In the genomic region with DNA sequence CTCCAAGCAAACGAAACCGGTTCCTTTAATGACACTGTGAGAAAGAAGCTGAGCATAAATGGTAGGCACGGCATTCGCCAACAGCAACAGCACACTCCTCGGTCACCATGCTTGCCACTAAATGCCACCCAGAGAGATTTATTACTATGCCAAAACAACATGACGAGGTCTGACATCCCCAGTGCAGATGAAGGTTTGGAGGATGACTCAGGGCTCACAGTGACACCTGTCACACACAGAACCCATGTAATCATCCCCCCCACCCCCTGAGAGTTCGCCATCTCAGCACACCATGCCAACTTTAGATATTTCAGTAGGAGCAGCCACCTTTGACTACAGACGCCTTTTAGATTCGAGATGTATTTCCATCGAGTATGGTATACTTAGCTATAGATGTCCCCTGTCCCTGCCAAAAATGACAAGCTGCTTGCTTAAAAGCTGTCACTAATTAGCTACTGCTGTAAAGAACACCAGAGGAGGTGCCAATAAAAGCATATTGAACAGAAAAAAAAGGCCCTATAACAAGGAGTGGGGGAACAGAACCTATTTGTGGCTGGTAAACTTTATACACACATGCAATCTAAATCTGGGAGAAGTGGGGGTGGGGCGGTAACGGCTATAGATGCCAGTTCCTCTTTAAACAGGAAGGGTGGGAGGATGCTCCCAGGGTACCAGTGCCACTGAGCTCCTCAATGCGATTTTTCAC, we compare ENCODE assay signal across 10 mouse cellular contexts. TPM values are rescaled to one million over a fixed set of nuclear protein-coding genes. Genes with fewer than 3 reads are reported as not detected.
A peak's percentile ranks its signal among the peaks of the same experiment; 100 is the strongest.
DNase-seq lines count a peak whose midpoint lies in the region; ATAC-seq lines count a peak whose summit lies in the region.
"Had no signal": no experiment of that assay in that cellular context is flagged by ENCODE, and none has a peak within 500 bp of the region (broad histone marks: within the 10 kb centered on the region; RNA-seq: fewer than 3 reads in every experiment).

No protein-coding gene starts in this region.

- H3K4me3 ChIP-seq in forebrain, embryonic 14.5 days (ENCODE audit: low read depth, low read length) = no peak overlapping the region
- no peak overlapping the region for H3K4me3 ChIP-seq in forebrain, embryonic 11.5 days (ENCODE audit: low read depth, low read length)

- no peak overlapping the region for H3K27ac ChIP-seq in forebrain, embryonic 14.5 days (ENCODE audit: low read depth, low read length)
- H3K27ac ChIP-seq in forebrain, embryonic 11.5 days (ENCODE audit: low read depth, low read length) = no peak overlapping the region
- H3K27ac ChIP-seq: hindbrain, postnatal 0 days had no signal

- H3K36me3 ChIP-seq in forebrain, embryonic 14.5 days (ENCODE audit: control insufficient read depth, insufficient read depth, low read length) = no peaks in the 10 kb centered on the region
- H3K36me3 ChIP-seq in forebrain, embryonic 11.5 days (ENCODE audit: control insufficient read depth, insufficient read depth, low read length) = no peaks in the 10 kb centered on the region

- peak; percentile 79 for ATAC-seq in forebrain, embryonic 14.5 days
- ATAC-seq in forebrain, embryonic 11.5 days (replicated peaks; ENCODE audit: low FRiP score) = no peak
- peak; percentile 40 for ATAC-seq in megakaryocyte progenitor cell, adult 5-6 weeks (replicated peaks; ENCODE audit: poor library complexity)
- ATAC-seq in cerebellum, adult (ENCODE audit: insufficient number of reproducible peaks, low FRiP score, low TSS enrichment) = no peak
- ATAC-seq: hindbrain, postnatal 0 days had no signal

- no peak overlapping the region for H3K4me2 ChIP-seq in forebrain, embryonic 14.5 days (ENCODE audit: low read length)
- H3K4me2 ChIP-seq in forebrain, embryonic 11.5 days (ENCODE audit: low read depth, low read length, severe bottlenecking) = no peak overlapping the region

- no peaks in the 10 kb centered on the region for H3K9me3 ChIP-seq in forebrain, embryonic 14.5 days (replicated peaks; ENCODE audit: control insufficient read depth, low read length)
- no peaks in the 10 kb centered on the region; the same call in 1 of the 2 replicates for H3K9me3 ChIP-seq in forebrain, embryonic 11.5 days (ENCODE audit: control insufficient read depth, low read length)

- no peaks in the 10 kb centered on the region for H3K4me1 ChIP-seq in forebrain, embryonic 14.5 days (ENCODE audit: control insufficient read depth, insufficient read depth, low read length)
- no peaks in the 10 kb centered on the region for H3K4me1 ChIP-seq in forebrain, embryonic 11.5 days (replicated peaks; ENCODE audit: control insufficient read depth, insufficient read depth, low read length)

- DNase-seq in forebrain, embryonic 14.5 days (ENCODE audit: low spot score) = peak; percentile 86
- DNase-seq in forebrain, embryonic 11.5 days (ENCODE audit: low spot score) = no peak
- peak; percentile 69 for DNase-seq in thymus, postnatal 14 days
- no peak for DNase-seq in thymus, adult 18-20 months
- DNase-seq in thymus, postnatal 4 days = peak; percentile 60
- DNase-seq in gastrocnemius, adult 18-20 months (ENCODE audit: low spot score) = no peak
- DNase-seq: midbrain, embryonic 14.5 days had no signal

- H3K9ac ChIP-seq in forebrain, embryonic 14.5 days (ENCODE audit: low read length) = no peak overlapping the region
- no peak overlapping the region for H3K9ac ChIP-seq in forebrain, embryonic 11.5 days (ENCODE audit: low read length)

- H3K27me3 ChIP-seq in forebrain, embryonic 14.5 days (replicated peaks; ENCODE audit: control insufficient read depth, insufficient read depth, low read length) = no peaks in the 10 kb centered on the region
- H3K27me3 ChIP-seq in forebrain, embryonic 11.5 days (ENCODE audit: control insufficient read depth, insufficient read depth, low read length) = no peaks in the 10 kb centered on the region

- WGBS in forebrain, embryonic 14.5 days = 49% methylated on average over 13 of the region's 13 CpGs
- WGBS in forebrain, embryonic 11.5 days = 84% methylated on average over 13 of the region's 13 CpGs

RNA-seq across cellular contexts. Expression of gene Stat5b, which starts 24.2 kb away (rescaled TPM):
- polyA plus RNA-seq in forebrain, embryonic 14.5 days (2014; fragmentation: Nextera tagmentation; extraction: Ambion mirVana) = 10.9 and 11.4 TPM in 2 replicates
- 18.7 and 19.1 TPM in 2 replicates for polyA plus RNA-seq in forebrain, embryonic 11.5 days (2014; fragmentation: Nextera tagmentation; extraction: Ambion mirVana)
- total RNA-seq in megakaryocyte progenitor cell, adult 5-6 weeks (2015) = 31.1 and 32.2 TPM in 2 replicates
- 29.4 and 37.2 TPM in 2 replicates for total RNA-seq in megakaryocyte progenitor cell, adult 5-6 weeks (2017)
- 100 to 1,000 TPM; 125 to 170 TPM for total RNA-seq in gastrocnemius, adult 18-20 months (2021)

RNA-seq across cellular contexts. Expression of gene Stat5a, which starts 32.8 kb away (rescaled TPM):
- polyA plus RNA-seq in forebrain, embryonic 14.5 days (2014; fragmentation: Nextera tagmentation; extraction: Ambion mirVana) = 0.69 and 0.96 TPM in 2 replicates
- polyA plus RNA-seq in forebrain, embryonic 11.5 days (2014; fragmentation: Nextera tagmentation; extraction: Ambion mirVana) = 1.3 and 1.5 TPM in 2 replicates
- total RNA-seq in megakaryocyte progenitor cell, adult 5-6 weeks (2015) = 25.3 and 31.0 TPM in 2 replicates
- total RNA-seq in megakaryocyte progenitor cell, adult 5-6 weeks (2017) = 31.5 and 32.4 TPM in 2 replicates
- total RNA-seq in gastrocnemius, adult 18-20 months (2021) = 10 to 100 TPM; 11.3 to 13.3 TPM

RNA-seq across cellular contexts. Expression of gene Ghdc, which starts 55.6 kb away (rescaled TPM):
- 0.94 and 1.7 TPM in 2 replicates for polyA plus RNA-seq in forebrain, embryonic 14.5 days (2014; fragmentation: Nextera tagmentation; extraction: Ambion mirVana)
- polyA plus RNA-seq in forebrain, embryonic 11.5 days (2014; fragmentation: Nextera tagmentation; extraction: Ambion mirVana) = 2.1 and 2.9 TPM in 2 replicates
- total RNA-seq in megakaryocyte progenitor cell, adult 5-6 weeks (2015) = 1.8 and 3.1 TPM in 2 replicates
- 1.4 and 1.6 TPM in 2 replicates for total RNA-seq in megakaryocyte progenitor cell, adult 5-6 weeks (2017)
- 1 to 10 TPM; 5.2 to 5.7 TPM for total RNA-seq in gastrocnemius, adult 18-20 months (2021)

Comparison
In these comparisons a context has a peak if more than half of its experiments do, and no peak if none do; other contexts are left out.
1. ATAC-seq: peak in forebrain, embryonic 14.5 days (single experiment) and megakaryocyte progenitor cell, adult 5-6 weeks (single experiment); none in forebrain, embryonic 11.5 days (single experiment) and cerebellum, adult (single experiment).
2. DNase-seq: peak in forebrain, embryonic 14.5 days (single experiment), thymus, postnatal 14 days (single experiment) and thymus, postnatal 4 days (single experiment); none in forebrain, embryonic 11.5 days (single experiment), thymus, adult 18-20 months (0 of 2) and gastrocnemius, adult 18-20 months (single experiment).